Mouse (Mus musculus): ENCODE measurements around the gene Prkd2. TPM values are rescaled to one million over a fixed set of nuclear protein-coding genes. Genes with fewer than 3 reads are reported as not detected.
A peak's percentile ranks its signal among the peaks of the same experiment; 100 is the strongest.

Gene Prkd2
- polyA plus RNA-seq, 1 experiment from 2014 or later = 15.3 TPM

- H3K9me3 ChIP-seq = no peaks in the 10 kb centered on the region
- no peak for ATAC-seq (ENCODE audit: insufficient number of reproducible peaks, insufficient read depth, low FRiP score, low TSS enrichment)
- 16% methylated on average over 5 of the region's 5 CpGs for WGBS
- peaks cover 26% of the 10 kb centered on the region for H3K4me1 ChIP-seq
- no peaks in the 10 kb centered on the region for H3K36me3 ChIP-seq
- no peak overlapping the region for H3K4me2 ChIP-seq (replicated peaks)
- no peaks in the 10 kb centered on the region for H3K27me3 ChIP-seq
- no peak overlapping the region for H3K9ac ChIP-seq
- H3K4me3 ChIP-seq = no peak overlapping the region
- H3K27ac ChIP-seq = no peak overlapping the region
Measured at GRCm38 (mm10) chr7:16900526-16900925, 57.8 kb downstream of the Prkd2 start.

GRCm38 (mm10) chr7:16903439-16903955 lies 60.8 kb downstream of the Prkd2 start:
- H3K27ac ChIP-seq = no peak overlapping the region

GRCm38 (mm10) chr7:16904120-16904675 lies 61.5 kb downstream of the Prkd2 start:
- H3K4me3 ChIP-seq = no peak overlapping the region
- no peak overlapping the region for H3K4me2 ChIP-seq (replicated peaks)
- no peak for ATAC-seq (ENCODE audit: insufficient number of reproducible peaks, insufficient read depth, low FRiP score, low TSS enrichment)
- H3K9me3 ChIP-seq = no peaks in the 10 kb centered on the region
- no peak overlapping the region for H3K27ac ChIP-seq
- no peaks in the 10 kb centered on the region for H3K27me3 ChIP-seq
- H3K9ac ChIP-seq = no peak overlapping the region
- H3K4me1 ChIP-seq = peaks cover 47% of the 10 kb centered on the region
- WGBS = 36% methylated on average over 8 of the region's 10 CpGs
- no peaks in the 10 kb centered on the region for H3K36me3 ChIP-seq

More at GRCm38 (mm10) chr7:16903439-16903955, 60.8 kb downstream of the Prkd2 start:
- no peak overlapping the region for H3K9ac ChIP-seq
- no peaks in the 10 kb centered on the region for H3K27me3 ChIP-seq
- peaks cover 41% of the 10 kb centered on the region for H3K4me1 ChIP-seq
- no peak overlapping the region for H3K4me2 ChIP-seq (replicated peaks)
- no peak overlapping the region for H3K4me3 ChIP-seq
- no peak for ATAC-seq (ENCODE audit: insufficient number of reproducible peaks, insufficient read depth, low FRiP score, low TSS enrichment)
- WGBS = 81% methylated on average over 2 of the region's 2 CpGs
- no peaks in the 10 kb centered on the region for H3K9me3 ChIP-seq
- H3K36me3 ChIP-seq = no peaks in the 10 kb centered on the region

GRCm38 (mm10) chr7:16905491-16906021 lies 62.9 kb downstream of the Prkd2 start:
- 40% methylated on average over 9 of the region's 9 CpGs for WGBS
- H3K27me3 ChIP-seq = no peaks in the 10 kb centered on the region
- H3K4me3 ChIP-seq = no peak overlapping the region
- peak overlapping the region; percentile 19 for H3K27ac ChIP-seq
- H3K36me3 ChIP-seq = no peaks in the 10 kb centered on the region
- H3K4me2 ChIP-seq (replicated peaks) = no peak overlapping the region
- peaks cover 47% of the 10 kb centered on the region for H3K4me1 ChIP-seq
- H3K9me3 ChIP-seq = no peaks in the 10 kb centered on the region
- no peak overlapping the region for H3K9ac ChIP-seq
- no peak for ATAC-seq (ENCODE audit: insufficient number of reproducible peaks, insufficient read depth, low FRiP score, low TSS enrichment)

- Histone ChIP-seq H3K9me3 (no peaks in the 10 kb centered on the region), H3K27me3 (no peaks in the 10 kb centered on the region), H3K4me2 (replicated peaks) (no peak within 1 kb of the TSS), H3K36me3 (no peaks in the 10 kb centered on the region), H3K9ac (no peak within 1 kb of the TSS; the same call in 1 of the 2 replicates), H3K4me3 (no peak within 1 kb of the TSS), H3K4me1 (peaks cover 43% of the 10 kb centered on the region), H3K27ac (peak within 1 kb of the TSS; percentile 19)
- 7% methylated on average over 6 of the region's 6 CpGs for WGBS
- no peak for ATAC-seq (ENCODE audit: insufficient number of reproducible peaks, insufficient read depth, low FRiP score, low TSS enrichment)
Measured at GRCm38 (mm10) chr7:16906281-16906680, 63.6 kb downstream of the Prkd2 start, which contains the start of gene Ptgir. Gene Ptgir, plus strand, starts transcription at chr7:16906490.

GRCm38 (mm10) chr7:16906889-16907559 lies 64.3 kb downstream of the Prkd2 start:
- Histone ChIP-seq H3K27me3 (no peaks in the 10 kb centered on the region), H3K36me3 (no peaks in the 10 kb centered on the region), H3K4me2 (replicated peaks) (no peak overlapping the region), H3K9ac (no peak overlapping the region), H3K27ac (no peak overlapping the region), H3K9me3 (no peaks in the 10 kb centered on the region), H3K4me3 (no peak overlapping the region), H3K4me1 (peaks cover 39% of the 10 kb centered on the region)
- no peak for ATAC-seq (ENCODE audit: insufficient number of reproducible peaks, insufficient read depth, low FRiP score, low TSS enrichment)
- 94% methylated on average over 41 of the region's 41 CpGs for WGBS

- H3K4me2 ChIP-seq (replicated peaks) = no peak overlapping the region
- H3K27me3 ChIP-seq = no peaks in the 10 kb centered on the region
- peaks cover 41% of the 10 kb centered on the region for H3K4me1 ChIP-seq
- H3K9ac ChIP-seq = no peak overlapping the region
- WGBS = 78% methylated on average over 7 of the region's 7 CpGs
- no peak overlapping the region for H3K4me3 ChIP-seq
- no peak for ATAC-seq (ENCODE audit: insufficient number of reproducible peaks, insufficient read depth, low FRiP score, low TSS enrichment)
- no peak overlapping the region for H3K27ac ChIP-seq
- H3K9me3 ChIP-seq = no peaks in the 10 kb centered on the region
- H3K36me3 ChIP-seq = no peaks in the 10 kb centered on the region
Measured at GRCm38 (mm10) chr7:16907842-16908241, 65.1 kb downstream of the Prkd2 start.

GRCm38 (mm10) chr7:16908367-16908766 lies 65.7 kb downstream of the Prkd2 start:
- Histone ChIP-seq H3K9ac (no peak overlapping the region), H3K9me3 (no peaks in the 10 kb centered on the region), H3K4me1 (peaks cover 41% of the 10 kb centered on the region), H3K36me3 (no peaks in the 10 kb centered on the region), H3K27ac (no peak overlapping the region), H3K27me3 (no peaks in the 10 kb centered on the region), H3K4me3 (no peak overlapping the region), H3K4me2 (replicated peaks) (0 out of 2 replicates have a peak overlapping the region, but pooled peaks have one; percentile 9)
- 50% methylated on average over 11 of the region's 11 CpGs for WGBS
- no peak for ATAC-seq (ENCODE audit: insufficient number of reproducible peaks, insufficient read depth, low FRiP score, low TSS enrichment)

GRCm38 (mm10) chr7:16908859-16909258 lies 66.2 kb downstream of the Prkd2 start:
- 58% methylated on average over 11 of the region's 11 CpGs for WGBS
- H3K4me3 ChIP-seq = no peak overlapping the region
- H3K4me1 ChIP-seq = peaks cover 41% of the 10 kb centered on the region
- no peak overlapping the region; the same call in 1 of the 2 replicates for H3K9ac ChIP-seq
- no peaks in the 10 kb centered on the region for H3K36me3 ChIP-seq
- H3K9me3 ChIP-seq = no peaks in the 10 kb centered on the region
- no peak overlapping the region for H3K27ac ChIP-seq
- no peak for ATAC-seq (ENCODE audit: insufficient number of reproducible peaks, insufficient read depth, low FRiP score, low TSS enrichment)
- 0 out of 2 replicates have a peak overlapping the region, but pooled peaks have one; percentile 9 for H3K4me2 ChIP-seq (replicated peaks)
- no peaks in the 10 kb centered on the region for H3K27me3 ChIP-seq

- Histone ChIP-seq H3K9me3 (no peaks in the 10 kb centered on the region), H3K27ac (no peak overlapping the region), H3K4me3 (no peak overlapping the region), H3K4me1 (peaks cover 41% of the 10 kb centered on the region), H3K9ac (no peak overlapping the region), H3K36me3 (peaks cover 9% of the 10 kb centered on the region), H3K27me3 (no peaks in the 10 kb centered on the region), H3K4me2 (replicated peaks) (no peak overlapping the region)
- no peak for ATAC-seq (ENCODE audit: insufficient number of reproducible peaks, insufficient read depth, low FRiP score, low TSS enrichment)
- WGBS = 51% methylated on average over 10 of the region's 10 CpGs
Measured at GRCm38 (mm10) chr7:16909909-16910308, 67.2 kb downstream of the Prkd2 start.

- Histone ChIP-seq H3K9me3 (no peaks in the 10 kb centered on the region), H3K27me3 (no peaks in the 10 kb centered on the region), H3K4me3 (no peak overlapping the region), H3K4me1 (peaks cover 26% of the 10 kb centered on the region), H3K9ac (no peak overlapping the region), H3K27ac (no peak overlapping the region), H3K36me3 (peaks cover 28% of the 10 kb centered on the region), H3K4me2 (replicated peaks) (no peak overlapping the region)
- whole genome bisulfite sequencing = 91% methylated on average over 3 of the region's 3 CpGs
- ATAC-seq (ENCODE audit: insufficient number of reproducible peaks, insufficient read depth, low FRiP score, low TSS enrichment) = no peak
Measured at GRCm38 (mm10) chr7:16911904-16912303, 69.2 kb downstream of the Prkd2 start.

GRCm38 (mm10) chr7:16912360-16912759 lies 69.7 kb downstream of the Prkd2 start:
- Histone ChIP-seq H3K4me2 (replicated peaks) (no peak overlapping the region), H3K4me3 (no peak overlapping the region), H3K27me3 (no peaks in the 10 kb centered on the region), H3K36me3 (peaks cover 32% of the 10 kb centered on the region), H3K4me1 (peaks cover 26% of the 10 kb centered on the region), H3K9me3 (no peaks in the 10 kb centered on the region), H3K9ac (no peak overlapping the region), H3K27ac (no peak overlapping the region)
- 59% methylated on average over 6 of the region's 6 CpGs for WGBS
- ATAC-seq (ENCODE audit: insufficient number of reproducible peaks, insufficient read depth, low FRiP score, low TSS enrichment) = no peak
